Mouse (Mus musculus): Measurements from ENCODE around the gene Otogl. TPM values are rescaled to one million over a fixed set of nuclear protein-coding genes. Genes with fewer than 3 reads are reported as not detected.
"Not testable (repeated sequence)": the region's sequence is repeated elsewhere in the genome, so short reads cannot be mapped to it uniquely, and the experiment has no call there.

The Otogl gene
- total RNA-seq, 2 experiments from 2014 or later = 0.14 to 0.18 TPM

- intact Hi-C loops (cut with DNase I) = no loop called here
- no peak for DNase-seq (ENCODE audit: low spot score in 2 of 2)
Measured at GRCm38 (mm10) chr10:107844906-107845305, 67.0 kb downstream of the Otogl start.

GRCm38 (mm10) chr10:107834452-107835239, 77.3 kb downstream of the Otogl start:
- intact Hi-C loops (cut with DNase I) = no loop called here
- no peak for DNase-seq (ENCODE audit: low spot score in 2 of 2)

GRCm38 (mm10) chr10:107829151-107829550, 82.8 kb downstream of the Otogl start:
- intact Hi-C loops (cut with DNase I) = no loop called here
- no peak for DNase-seq (ENCODE audit: low spot score in 2 of 2)

GRCm38 (mm10) chr10:107813814-107814483, 98.0 kb downstream of the Otogl start:
- intact Hi-C loops (cut with DNase I) = no loop called here
- peak; percentile 4 to 26 for DNase-seq (ENCODE audit: low spot score in 2 of 2)

GRCm38 (mm10) chr10:107810649-107811398, 101.1 kb downstream of the Otogl start:
- no peak for DNase-seq (ENCODE audit: low spot score in 2 of 2)
- intact Hi-C loops (cut with DNase I) = no loop called here

- intact Hi-C loops (cut with DNase I) = no loop called here
- DNase-seq (ENCODE audit: low spot score in 2 of 2) = no peak
Measured at GRCm38 (mm10) chr10:107805203-107805602, 106.7 kb downstream of the Otogl start.

- intact Hi-C loops (cut with DNase I); DNase-seq (ENCODE audit: low spot score in 2 of 2): not testable (repeated sequence)
Measured at GRCm38 (mm10) chr10:107804285-107804684, 107.6 kb downstream of the Otogl start.

- DNase-seq (ENCODE audit: low spot score in 2 of 2) = peak; percentile 37 to 67
- intact Hi-C loops (cut with DNase I) = loop anchor here (2.0 kb wide), 1 partner anchor 125 kb away; no protein-coding TSS in a partner anchor
Measured at GRCm38 (mm10) chr10:107799671-107800353, 112.1 kb downstream of the Otogl start.

- intact Hi-C loops (cut with DNase I) = no loop called here
- no peak for DNase-seq (ENCODE audit: low spot score in 2 of 2)
Measured at GRCm38 (mm10) chr10:107794812-107795756, 116.8 kb downstream of the Otogl start.

- intact Hi-C loops (cut with DNase I) = no loop called here
Measured at GRCm38 (mm10) chr10:107792491-107792890, 119.4 kb downstream of the Otogl start.

GRCm38 (mm10) chr10:107779548-107779947, 132.4 kb downstream of the Otogl start:
- intact Hi-C loops (cut with DNase I) = no loop called here
- DNase-seq (ENCODE audit: low spot score in 2 of 2) = no peak

More at GRCm38 (mm10) chr10:107792491-107792890, 119.4 kb downstream of the Otogl start:
- DNase-seq (ENCODE audit: low spot score in 2 of 2) = no peak

GRCm38 (mm10) chr10:107759624-107760023, 152.3 kb downstream of the Otogl start:
- no peak for DNase-seq (ENCODE audit: low spot score in 2 of 2)
- intact Hi-C loops (cut with DNase I) = loop anchor here (10.0 kb wide), 1 partner anchor 495 kb away; no protein-coding TSS in a partner anchor

- no peak for DNase-seq (ENCODE audit: low spot score in 2 of 2)
- intact Hi-C loops (cut with DNase I) = loop anchor here (10.0 kb wide), 1 partner anchor 489 kb away; no protein-coding TSS in a partner anchor
Measured at GRCm38 (mm10) chr10:107753471-107753870, 158.5 kb downstream of the Otogl start.

- intact Hi-C loops (cut with DNase I) = loop anchor here (10.0 kb wide), 1 partner anchor 488 kb away; no protein-coding TSS in a partner anchor
- peak; percentile 74 to 95 for DNase-seq (ENCODE audit: low spot score in 2 of 2)
Measured at GRCm38 (mm10) chr10:107752351-107753143, 159.4 kb downstream of the Otogl start.

GRCm38 (mm10) chr10:107751944-107752343, 160.0 kb downstream of the Otogl start:
- peak; percentile 12 to 24 for DNase-seq (ENCODE audit: low spot score in 2 of 2)
- intact Hi-C loops (cut with DNase I) = loop anchor here (10.0 kb wide), 1 partner anchor 487 kb away; no protein-coding TSS in a partner anchor

GRCm38 (mm10) chr10:107747566-107747965, 164.4 kb downstream of the Otogl start:
- DNase-seq (ENCODE audit: low spot score in 2 of 2) = peak; percentile 35 to 50
- intact Hi-C loops (cut with DNase I) = loop anchor here (1.0 to 5.0 kb wide), 2 partner anchors 303 to 815 kb away; no protein-coding TSS in a partner anchor

GRCm38 (mm10) chr10:107746717-107747116, 165.2 kb downstream of the Otogl start:
- DNase-seq (ENCODE audit: low spot score in 2 of 2) = no peak
- intact Hi-C loops (cut with DNase I) = loop anchor here (1.0 to 5.0 kb wide), 2 partner anchors 302 to 814 kb away; no protein-coding TSS in a partner anchor

Measured in left cerebral cortex, postnatal 25 days (tissue).